Mouse (Mus musculus): ENCODE results near the gene Olfr548-ps1. TPM values are rescaled to one million over a fixed set of nuclear protein-coding genes. Genes with fewer than 3 reads are reported as not detected.
"Not testable (repeated sequence)": the region's sequence is repeated elsewhere in the genome, so short reads cannot be mapped to it uniquely, and the experiment has no call there.

Olfr548-ps1 gene
- total RNA-seq (2021), result not detected
- long read RNA-seq, experiment 1, result 0 reads
- long read RNA-seq, experiment 2, result 0 reads

GRCm38 (mm10) chr7:102540596-102540995, at the start of gene Olfr548-ps1:
Olfr548-ps1 (plus strand) TSS chr7:102540896.
- no peak for DNase-seq (ENCODE audit: low spot score in 2 of 2)

DNA sequence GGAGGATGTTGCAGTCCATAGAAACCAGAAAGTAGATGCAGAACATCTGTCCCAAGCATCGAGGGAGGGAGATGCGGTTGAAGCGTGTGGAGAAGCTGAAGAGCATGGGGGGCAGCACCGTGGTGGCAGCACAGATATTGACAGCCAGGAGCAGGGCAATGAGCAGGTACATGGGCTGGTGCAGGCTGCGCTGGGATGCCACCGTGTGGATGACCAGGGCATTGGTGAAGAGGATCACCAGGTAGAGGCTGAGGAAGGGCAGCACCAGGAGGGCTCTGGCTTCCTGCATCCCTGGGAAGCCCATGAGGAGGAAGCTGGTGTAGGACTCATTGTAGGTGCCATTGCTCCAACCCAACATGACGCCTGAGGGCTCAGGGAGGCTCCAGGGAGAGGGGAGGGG, 46.3 kb upstream of the Olfr548-ps1 start:
- DNase-seq (ENCODE audit: low spot score in 2 of 2), result not testable (repeated sequence)

DNA sequence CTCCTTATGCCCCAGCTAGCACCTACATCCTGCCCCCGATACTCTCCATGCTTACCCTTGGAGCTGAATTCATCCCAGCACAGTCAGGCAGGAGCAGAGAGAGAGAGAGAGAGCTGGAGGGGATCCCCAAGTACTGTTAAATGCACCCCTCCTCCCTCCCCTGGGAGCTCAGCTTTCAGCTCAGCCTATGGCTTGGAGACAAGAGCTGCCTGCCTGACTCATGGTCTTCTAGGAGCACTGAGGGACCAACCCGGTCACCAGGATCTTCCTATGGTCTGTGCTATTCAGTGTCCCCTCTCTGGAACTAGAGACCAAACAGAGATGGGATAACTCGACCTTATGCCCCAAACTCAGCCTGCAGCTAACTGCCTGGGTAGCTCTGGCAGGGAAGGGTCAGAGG, 41.2 kb upstream of the Olfr548-ps1 start, which contains the start of gene Olfr545:
Olfr545 (minus strand) TSS at position 101 of the 400 bp plus-strand sequence.
- DNase-seq (ENCODE audit: low spot score in 2 of 2), result no peak

GRCm38 (mm10) chr7:102501986-102502385, 38.7 kb upstream of the Olfr548-ps1 start:
- no peak for DNase-seq (ENCODE audit: low spot score in 2 of 2)

DNA sequence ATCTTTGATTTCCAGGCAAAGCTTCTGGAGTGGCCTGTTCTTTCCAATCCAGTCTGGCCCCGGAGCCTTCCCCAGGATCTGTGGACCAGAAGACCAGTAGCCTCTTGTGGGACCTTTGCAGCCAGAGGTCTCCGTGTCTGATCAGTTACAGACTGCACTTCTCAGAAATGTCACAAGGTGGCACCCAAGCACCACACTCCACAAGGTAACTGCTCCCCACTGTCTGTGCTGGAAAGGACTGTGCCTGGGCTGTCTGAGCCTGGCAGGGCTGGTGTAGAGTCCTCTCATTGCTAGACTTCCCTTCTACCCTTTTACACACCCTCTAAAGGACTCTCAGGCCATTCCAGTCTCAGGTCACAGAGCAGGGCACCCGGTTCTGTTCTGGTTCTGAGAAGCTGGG, 33.8 kb upstream of the Olfr548-ps1 start:
- DNase-seq (ENCODE audit: low spot score in 2 of 2), result peak in 1 of 2 experiments; percentile 60

- DNase-seq (ENCODE audit: low spot score in 2 of 2), result no peak
Measured at GRCm38 (mm10) chr7:102508066-102508465, 32.6 kb upstream of the Olfr548-ps1 start.

DNA sequence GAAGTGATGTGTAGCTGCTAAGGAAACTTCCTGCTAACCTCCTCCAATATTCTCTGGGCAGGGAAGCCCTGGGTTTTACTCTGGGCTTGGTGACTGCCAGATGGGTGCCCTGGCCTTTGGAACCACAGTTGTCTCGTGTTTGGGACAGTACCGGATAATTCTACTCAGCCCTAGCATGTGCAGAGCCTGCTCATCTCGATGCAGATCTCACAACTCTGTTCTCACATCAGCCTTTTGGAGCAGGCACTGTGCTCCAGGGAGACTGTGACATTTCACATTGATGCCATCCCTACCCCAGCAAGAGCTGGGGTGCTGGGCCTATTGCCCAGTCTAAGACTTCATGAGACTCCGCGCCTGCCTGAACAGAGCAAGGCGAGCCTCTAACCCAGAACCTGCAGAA, 32.0 kb upstream of the Olfr548-ps1 start:
- no peak for DNase-seq (ENCODE audit: low spot score in 2 of 2)

DNA sequence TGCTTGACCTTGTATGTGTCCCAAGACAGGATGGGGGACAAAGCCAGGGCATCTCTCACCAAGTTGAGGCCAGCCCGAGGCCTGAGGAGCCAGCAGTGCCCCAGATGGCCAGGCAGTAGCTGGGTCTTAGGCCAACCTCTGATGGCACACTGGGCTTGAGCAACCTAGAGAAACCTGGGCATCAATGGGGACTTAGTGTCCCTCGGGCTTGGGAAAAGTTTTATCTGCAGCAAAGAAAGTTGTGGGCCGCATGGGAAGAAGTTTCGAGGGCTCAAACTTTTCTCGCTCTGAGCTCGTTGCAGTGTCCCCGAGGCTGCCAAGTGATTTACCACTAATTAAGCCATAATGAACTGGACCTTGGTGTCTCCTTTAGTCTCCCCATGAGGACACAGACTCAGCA, 31.0 kb upstream of the Olfr548-ps1 start:
- no peak for DNase-seq (ENCODE audit: low spot score in 2 of 2)

- DNase-seq (ENCODE audit: low spot score in 2 of 2), result no peak
Measured at GRCm38 (mm10) chr7:102511927-102512326, 28.8 kb upstream of the Olfr548-ps1 start.

- DNase-seq (ENCODE audit: low spot score in 2 of 2), result peak; percentile 81 to 87
Measured at GRCm38 (mm10) chr7:102512814-102513435, 27.8 kb upstream of the Olfr548-ps1 start.

GRCm38 (mm10) chr7:102514144-102514543, 26.6 kb upstream of the Olfr548-ps1 start:
- no peak for DNase-seq (ENCODE audit: low spot score in 2 of 2)

DNA sequence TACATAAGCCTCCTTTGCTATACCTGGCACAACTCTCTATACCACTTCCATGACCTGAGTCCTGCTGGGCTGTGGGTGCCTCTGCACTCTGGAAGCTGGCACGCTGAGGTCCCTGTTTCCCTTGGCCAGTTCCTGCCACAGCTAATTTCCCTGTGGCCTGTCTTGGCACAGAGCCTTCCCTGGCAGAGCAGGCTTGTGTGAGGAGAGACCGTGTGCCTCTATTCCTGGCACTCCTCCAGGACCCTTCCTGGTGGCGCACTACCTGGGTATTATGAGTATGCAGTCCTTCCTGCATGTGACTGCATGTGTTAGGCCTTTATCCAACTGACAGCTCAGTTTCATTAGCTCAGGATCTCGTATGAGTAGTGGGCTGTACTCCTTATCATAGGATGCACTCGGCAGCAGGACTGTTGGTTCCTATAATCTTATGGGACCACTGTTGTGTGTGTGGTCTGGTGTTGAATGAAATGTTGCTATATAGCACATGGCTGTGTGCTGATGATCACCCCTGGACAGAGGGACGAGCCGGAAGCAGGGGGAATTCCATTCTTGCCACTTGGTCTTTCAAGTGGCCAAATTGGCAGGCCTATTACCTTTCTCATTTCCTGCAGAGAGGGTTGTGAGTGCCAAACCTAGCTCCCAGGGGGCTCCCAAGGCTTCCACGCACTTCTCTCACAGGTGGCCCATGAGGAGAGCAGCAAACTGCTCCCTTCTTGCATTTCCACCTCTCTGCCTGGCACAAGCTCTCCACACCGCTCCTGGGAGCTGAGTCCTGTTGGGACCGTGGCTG, 24.2 kb upstream of the Olfr548-ps1 start:
- no peak for DNase-seq (ENCODE audit: low spot score in 2 of 2)

DNA sequence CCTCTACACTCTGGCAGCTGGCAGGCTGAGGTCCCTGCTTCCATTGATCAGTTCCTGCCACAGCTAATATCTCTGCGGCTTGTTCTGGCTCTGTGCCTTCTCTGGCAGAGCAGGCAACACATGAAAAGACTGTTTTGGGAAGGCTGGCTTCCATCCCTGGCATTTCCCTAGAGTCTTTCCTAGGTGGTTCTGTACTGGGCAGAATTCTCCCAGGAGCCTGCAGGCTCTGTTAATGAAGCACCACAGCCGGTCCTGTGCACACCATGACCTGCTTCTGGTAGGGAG, 23.7 kb upstream of the Olfr548-ps1 start:
- DNase-seq (ENCODE audit: low spot score in 2 of 2), result no peak

DNA sequence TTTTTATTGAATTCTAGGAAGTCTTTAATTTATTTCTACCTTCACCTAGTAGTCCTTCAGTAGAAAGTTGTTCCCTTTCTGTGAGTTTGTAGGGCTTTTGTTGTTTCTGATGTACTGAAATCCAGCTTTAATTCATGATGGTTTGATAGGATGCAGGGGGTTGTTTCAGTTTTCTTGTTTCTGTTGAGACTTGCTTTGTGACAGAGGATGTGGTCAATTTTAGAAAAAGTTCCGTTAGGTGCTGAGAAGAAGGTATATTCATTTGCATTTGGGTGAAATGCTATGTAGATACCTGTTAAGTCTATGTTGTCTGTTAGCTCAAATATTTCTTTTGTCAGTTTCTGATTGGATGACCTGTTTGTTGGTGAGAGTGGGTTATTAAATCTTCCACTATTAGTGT, 11.6 kb upstream of the Olfr548-ps1 start:
- no peak for DNase-seq (ENCODE audit: low spot score in 2 of 2)

DNA sequence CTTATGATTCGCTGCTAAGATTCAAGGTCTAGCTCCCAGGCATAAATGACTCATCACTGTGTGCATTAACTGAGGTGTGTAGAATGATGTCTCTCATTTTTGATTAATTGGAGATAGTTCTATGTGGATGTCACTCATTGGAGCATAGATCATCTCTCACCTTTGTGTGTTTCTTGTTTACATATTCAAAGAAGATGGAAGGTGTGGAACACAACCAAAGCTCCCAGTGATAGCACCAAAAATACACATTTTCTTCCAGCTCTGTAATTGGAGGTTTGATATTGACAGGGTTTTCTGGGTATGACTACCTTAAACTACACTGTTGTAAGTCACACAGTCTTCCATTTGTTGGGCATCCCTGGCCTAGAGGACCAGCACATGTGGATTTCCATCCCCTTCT, 6.2 kb upstream of the Olfr548-ps1 start, which contains the start of gene Olfr547:
Olfr547 (plus strand) TSS at position 301 of the 400 bp plus-strand sequence.
- DNase-seq (ENCODE audit: low spot score in 2 of 2), result no peak

DNA sequence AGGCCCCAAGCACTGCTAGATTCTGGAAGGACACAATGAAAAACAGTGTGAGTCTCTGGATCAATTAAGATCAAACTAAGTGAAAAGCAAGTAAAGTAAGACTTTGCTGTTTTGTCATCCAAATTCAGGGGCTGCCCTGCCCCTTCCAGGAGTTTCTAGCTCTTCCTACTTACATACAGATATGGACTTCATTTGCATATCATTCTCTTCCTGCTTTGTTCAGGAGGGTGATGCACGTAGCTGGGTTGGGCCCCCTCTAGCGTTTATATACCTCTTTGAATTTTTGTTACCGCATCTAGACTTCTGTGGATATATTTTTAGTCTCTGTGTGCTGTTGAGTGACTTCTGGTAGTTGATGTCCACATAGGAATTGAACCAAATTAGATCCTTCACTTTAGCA, 555 bp downstream of the Olfr548-ps1 start:
- no peak for DNase-seq (ENCODE audit: low spot score in 2 of 2)

GRCm38 (mm10) chr7:102549570-102549969, 8.9 kb downstream of the Olfr548-ps1 start, which contains the start of gene Olfr549:
Olfr549 (plus strand) TSS chr7:102549870.
- no peak for DNase-seq (ENCODE audit: low spot score in 2 of 2)

GRCm38 (mm10) chr7:102553279-102553678, 12.6 kb downstream of the Olfr548-ps1 start:
- DNase-seq (ENCODE audit: low spot score in 2 of 2), result no peak

GRCm38 (mm10) chr7:102564999-102565997, 24.6 kb downstream of the Olfr548-ps1 start, which contains the start of gene Trim21:
Trim21 (minus strand) TSS chr7:102565486.
- DNase-seq (ENCODE audit: low spot score in 2 of 2), result peak; percentile 38 to 73

- DNase-seq (ENCODE audit: low spot score in 2 of 2), result no peak
Measured at GRCm38 (mm10) chr7:102566219-102566618, 25.5 kb downstream of the Olfr548-ps1 start.

DNA sequence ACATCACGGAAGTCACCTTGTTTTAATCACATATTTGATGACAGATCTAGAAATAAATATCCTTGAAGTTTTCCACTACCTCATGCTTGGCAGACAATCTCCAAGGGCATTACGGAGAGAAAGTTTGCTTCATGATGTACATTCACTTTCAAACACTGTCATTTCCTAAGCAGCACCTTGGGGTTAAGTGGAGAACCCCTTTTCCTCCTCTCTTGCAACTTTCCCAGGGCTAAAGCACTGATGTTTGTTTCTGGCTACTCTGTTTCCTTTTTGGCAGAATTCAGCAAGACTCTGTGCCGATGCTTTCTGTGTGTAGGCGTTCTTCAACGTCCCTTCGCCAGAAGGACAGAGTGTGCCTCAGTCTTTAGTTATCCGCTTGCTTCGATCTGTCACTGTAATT, 30.4 kb downstream of the Olfr548-ps1 start, which contains the start of gene Olfr550:
Olfr550 (plus strand) TSS at position 301 of the 400 bp plus-strand sequence.
- no peak for DNase-seq (ENCODE audit: low spot score in 2 of 2)

Measured in gastrocnemius, postnatal 4 days (tissue).